Mouse (Mus musculus) limb, embryonic 10.5 days (tissue): ENCODE results near the gene Zmynd8. TPM values are rescaled to one million over a fixed set of nuclear protein-coding genes. Genes with fewer than 3 reads are reported as not detected.

Experiments
- DNase-seq: peaks from one replicate; pipeline ENCODE4 v3.0.0-alpha.2; 2017; ENCODE audit warnings: low spot score
- H3K27ac ChIP-seq: fragments of 300-500 bp; sonication (generic); 2 replicates; pipeline ENCODE4 v1.5.1; 2016; ENCODE audit warnings: mild to moderate bottlenecking
- H3K27me3 ChIP-seq: fragments of 300-500 bp; sonication (generic); 2 replicates; pipeline ENCODE4 v1.6.1; 2016; ENCODE audit warnings: low read depth, mild to moderate bottlenecking; ENCODE audit not compliant: poor library complexity, severe bottlenecking
- H3K36me3 ChIP-seq: fragments of 300-500 bp; sonication (generic); 2 replicates; pipeline ENCODE4 v1.6.1; 2016; ENCODE audit warnings: mild to moderate bottlenecking, moderate library complexity
- H3K4me1 ChIP-seq: fragments of 300-500 bp; sonication (generic); 2 replicates; pipeline ENCODE4 v1.6.1; 2016
- H3K4me3 ChIP-seq: fragments of 300-500 bp; sonication (generic); 2 replicates; pipeline ENCODE4 v1.5.1; 2016; ENCODE audit warnings: mild to moderate bottlenecking, moderate library complexity
- H3K9me3 ChIP-seq: fragments of 300-500 bp; sonication (generic); replicated peaks from 2 replicates; pipeline ENCODE4 v1.6.1; 2016; ENCODE audit warnings: mild to moderate bottlenecking
- WGBS: fragments of 180-500 bp; shearing (Covaris S2); methylation state at CpG from one replicate; pipeline ENCODE4 v1.1.7; 2016; 5-methylcytosine and 5-hydroxymethylcytosine counted together
- polyA plus RNA-seq: library from polyadenylated mRNA; unstranded; fragments of >200 nt; fragmentation: Nextera tagmentation; extraction: Ambion mirVana; gene quantifications from 2 replicates; pipeline ENCODE4 v1.2.1, GENCODE M21; 2016

The Zmynd8 gene
- polyA plus RNA-seq, 1 experiment from 2014 or later = 59.5 TPM

GRCm38 (mm10) chr2:165789667-165790066 is 109.1 kb downstream of the Zmynd8 start:
- H3K4me1 ChIP-seq = peaks cover 5% of the 10 kb centered on the region; the same call in 1 of the 2 replicates
- no peaks in the 10 kb centered on the region for H3K9me3 ChIP-seq
- 96% methylated on average over 3 of the region's 3 CpGs for WGBS
- H3K4me3 ChIP-seq = no peak overlapping the region
- H3K27ac ChIP-seq = no peak overlapping the region
- no peaks in the 10 kb centered on the region for H3K27me3 ChIP-seq
- H3K36me3 ChIP-seq = peaks cover 98% of the 10 kb centered on the region
- no peak for DNase-seq

GRCm38 (mm10) chr2:165788796-165789195 is 110.0 kb downstream of the Zmynd8 start:
- H3K9me3 ChIP-seq = no peaks in the 10 kb centered on the region
- no peak overlapping the region for H3K4me3 ChIP-seq
- 94% methylated on average over 9 of the region's 9 CpGs for WGBS
- H3K36me3 ChIP-seq = peaks cover 98% of the 10 kb centered on the region
- peaks cover 5% of the 10 kb centered on the region; the same call in 1 of the 2 replicates for H3K4me1 ChIP-seq
- H3K27me3 ChIP-seq = no peaks in the 10 kb centered on the region
- no peak for DNase-seq
- no peak overlapping the region for H3K27ac ChIP-seq

GRCm38 (mm10) chr2:165788005-165788404 is 110.8 kb downstream of the Zmynd8 start:
- Histone ChIP-seq H3K36me3 (peaks cover 98% of the 10 kb centered on the region), H3K9me3 (no peaks in the 10 kb centered on the region), H3K27me3 (no peaks in the 10 kb centered on the region), H3K4me3 (no peak overlapping the region), H3K4me1 (peaks cover 5% of the 10 kb centered on the region; the same call in 1 of the 2 replicates), H3K27ac (no peak overlapping the region)
- DNase-seq = no peak
- WGBS = 93% methylated on average over 11 of the region's 11 CpGs

GRCm38 (mm10) chr2:165786467-165786866 is 112.3 kb downstream of the Zmynd8 start:
- Histone ChIP-seq H3K9me3 (no peaks in the 10 kb centered on the region), H3K27ac (no peak overlapping the region), H3K27me3 (no peaks in the 10 kb centered on the region), H3K4me1 (peaks cover 12% of the 10 kb centered on the region), H3K4me3 (no peak overlapping the region), H3K36me3 (peaks cover 98% of the 10 kb centered on the region)
- 85% methylated on average over 1 of the region's 1 CpGs for WGBS
- DNase-seq = no peak

GRCm38 (mm10) chr2:165785312-165786036 is 113.3 kb downstream of the Zmynd8 start:
- Histone ChIP-seq H3K27ac (no peak overlapping the region), H3K4me1 (peaks cover 9% of the 10 kb centered on the region; the same call in 1 of the 2 replicates), H3K4me3 (no peak overlapping the region), H3K36me3 (peaks cover 91% of the 10 kb centered on the region), H3K9me3 (no peaks in the 10 kb centered on the region), H3K27me3 (no peaks in the 10 kb centered on the region)
- no peak for DNase-seq
- 86% methylated on average over 20 of the region's 20 CpGs for WGBS

- peak; percentile 89 for DNase-seq
- 40% methylated on average over 5 of the region's 5 CpGs for WGBS
- peaks cover 9% of the 10 kb centered on the region; the same call in 1 of the 2 replicates for H3K4me1 ChIP-seq
- no peaks in the 10 kb centered on the region for H3K27me3 ChIP-seq
- H3K27ac ChIP-seq = 0 out of 2 replicates have a peak overlapping the region, but pooled peaks have one; percentile 7
- peaks cover 59% of the 10 kb centered on the region for H3K36me3 ChIP-seq
- H3K4me3 ChIP-seq = no peak overlapping the region
- no peaks in the 10 kb centered on the region for H3K9me3 ChIP-seq
Measured at GRCm38 (mm10) chr2:165782324-165782723, 116.5 kb downstream of the Zmynd8 start.

- Histone ChIP-seq H3K4me3 (no peak overlapping the region), H3K36me3 (peaks cover 27% of the 10 kb centered on the region), H3K9me3 (no peaks in the 10 kb centered on the region), H3K27ac (no peak overlapping the region), H3K27me3 (no peaks in the 10 kb centered on the region), H3K4me1 (peaks cover 9% of the 10 kb centered on the region; the same call in 1 of the 2 replicates)
- DNase-seq = peak; percentile 85
- WGBS = 27% methylated on average over 6 of the region's 6 CpGs
Measured at GRCm38 (mm10) chr2:165778927-165779326, 119.9 kb downstream of the Zmynd8 start.

GRCm38 (mm10) chr2:165769375-165769948 is 129.4 kb downstream of the Zmynd8 start:
- WGBS = 60% methylated on average over 10 of the region's 10 CpGs

GRCm38 (mm10) chr2:165768805-165769358 is 129.9 kb downstream of the Zmynd8 start:
- no peak for DNase-seq
- Histone ChIP-seq H3K27me3 (no peaks in the 10 kb centered on the region), H3K4me3 (no peak overlapping the region), H3K36me3 (no peaks in the 10 kb centered on the region; the same call in 1 of the 2 replicates), H3K27ac (peak overlapping the region; percentile 42; the same call in 1 of the 2 replicates), H3K4me1 (peaks cover 21% of the 10 kb centered on the region), H3K9me3 (no peaks in the 10 kb centered on the region)
- 64% methylated on average over 11 of the region's 11 CpGs for WGBS

More at GRCm38 (mm10) chr2:165769375-165769948, 129.4 kb downstream of the Zmynd8 start:
- H3K27me3 ChIP-seq = no peaks in the 10 kb centered on the region
- peak overlapping the region; percentile 42; the same call in 1 of the 2 replicates for H3K27ac ChIP-seq
- H3K9me3 ChIP-seq = no peaks in the 10 kb centered on the region
- no peaks in the 10 kb centered on the region; the same call in 1 of the 2 replicates for H3K36me3 ChIP-seq
- no peak overlapping the region for H3K4me3 ChIP-seq
- peaks cover 21% of the 10 kb centered on the region for H3K4me1 ChIP-seq
- DNase-seq = no peak

- H3K4me1 ChIP-seq = peaks cover 7% of the 10 kb centered on the region; the same call in 1 of the 2 replicates
Measured at GRCm38 (mm10) chr2:165759421-165759985, 139.3 kb downstream of the Zmynd8 start.

GRCm38 (mm10) chr2:165758534-165758933 is 140.3 kb downstream of the Zmynd8 start:
- H3K36me3 ChIP-seq = no peaks in the 10 kb centered on the region
- H3K4me1 ChIP-seq = peaks cover 7% of the 10 kb centered on the region; the same call in 1 of the 2 replicates
- H3K27ac ChIP-seq = no peak overlapping the region
- H3K9me3 ChIP-seq = no peaks in the 10 kb centered on the region
- 57% methylated on average over 5 of the region's 5 CpGs for whole genome bisulfite sequencing
- DNase-seq = no peak
- no peak overlapping the region for H3K4me3 ChIP-seq
- no peaks in the 10 kb centered on the region for H3K27me3 ChIP-seq

More at GRCm38 (mm10) chr2:165759421-165759985, 139.3 kb downstream of the Zmynd8 start:
- Histone ChIP-seq H3K27ac (0 out of 2 replicates have a peak overlapping the region, but pooled peaks have one; percentile 21), H3K9me3 (no peaks in the 10 kb centered on the region), H3K27me3 (no peaks in the 10 kb centered on the region), H3K36me3 (no peaks in the 10 kb centered on the region), H3K4me3 (no peak overlapping the region)
- 85% methylated on average over 13 of the region's 13 CpGs for WGBS
- DNase-seq = no peak

GRCm38 (mm10) chr2:165757799-165758198 is 141.0 kb downstream of the Zmynd8 start:
- DNase-seq = no peak
- no peaks in the 10 kb centered on the region for H3K27me3 ChIP-seq
- 85% methylated on average over 15 of the region's 15 CpGs for WGBS
- peaks cover 7% of the 10 kb centered on the region; the same call in 1 of the 2 replicates for H3K4me1 ChIP-seq
- peak overlapping the region; percentile 16; the same call in 1 of the 2 replicates for H3K27ac ChIP-seq
- no peaks in the 10 kb centered on the region for H3K36me3 ChIP-seq
- no peak overlapping the region for H3K4me3 ChIP-seq
- no peaks in the 10 kb centered on the region for H3K9me3 ChIP-seq
